Comparison of ENCODE assay signal across 8 mouse cellular contexts in the genomic region with DNA sequence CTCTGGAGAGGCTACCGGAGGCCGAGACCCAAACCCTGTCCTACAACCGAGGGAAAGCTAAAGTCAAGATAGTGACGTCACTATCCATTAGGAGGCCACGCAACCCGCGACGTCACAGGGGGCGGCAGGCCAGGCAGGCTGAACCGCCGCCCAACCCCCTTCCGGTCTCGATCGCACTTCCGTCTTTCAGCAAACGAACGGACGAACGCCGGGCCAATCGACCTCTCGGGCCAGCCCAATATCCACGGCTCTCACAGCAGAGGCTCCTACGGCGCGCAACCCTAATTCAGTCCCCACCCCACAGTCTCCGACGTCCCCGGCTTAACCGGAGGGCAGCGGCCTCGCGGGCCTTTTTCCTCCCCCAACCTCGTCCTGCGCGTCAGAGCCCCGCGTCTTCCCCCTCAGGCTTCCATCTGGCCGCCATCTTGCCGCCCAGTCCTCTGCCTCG. TPM values are rescaled to one million over a fixed set of nuclear protein-coding genes. Genes with fewer than 3 reads are reported as not detected.
A peak's percentile ranks its signal among the peaks of the same experiment; 100 is the strongest.
DNase-seq lines count a peak whose midpoint lies in the region; ATAC-seq lines count a peak whose summit lies in the region.

A gene (plus strand): TSS at position 192 of the 448 bp plus-strand sequence.

- peak; percentile 85 for DNase-seq in adipocyte (ENCODE audit: low spot score)
- DNase-seq in cerebellum, postnatal 4 days (ENCODE audit: low spot score in 2 of 2) = peak; percentile 58 to 77
- DNase-seq in gastrocnemius, postnatal 10 days = peak; percentile 89
- DNase-seq in induced T-regulatory cell, adult 2 months (ENCODE audit: low read depth) = peak; percentile 95
- peak; percentile 76 to 83 for DNase-seq in left cerebral cortex, postnatal 14 days (ENCODE audit: low spot score in 2 of 2)
- peak; percentile 69 for DNase-seq in right cerebral cortex, postnatal 25 days
- DNase-seq in urinary bladder, postnatal 4 days (ENCODE audit: low spot score in 2 of 2) = peak; percentile 76 to 84

- intact Hi-C loops in left cerebral cortex, postnatal 14 days (cut with DNase I) = no loop called here

- peak; percentile 49 for ATAC-seq in megakaryocyte progenitor cell, adult 5-6 weeks (replicated peaks; ENCODE audit: poor library complexity)

RNA-seq across cellular contexts. Expression of the gene that starts here (rescaled TPM):
- total RNA-seq in gastrocnemius, postnatal 10 days (2021) = under 1 TPM; 0.19 to 0.36 TPM
- total RNA-seq in left cerebral cortex, postnatal 14 days (2021) = under 1 TPM in 1 of 2 experiments, not detected in 1; 0.37 TPM
- total RNA-seq in megakaryocyte progenitor cell, adult 5-6 weeks (2015) = not detected in 2 replicates
- 0.91 and 1.3 TPM in 2 replicates for total RNA-seq in megakaryocyte progenitor cell, adult 5-6 weeks (2017)

Comparison
In these comparisons a context has a peak if more than half of its experiments do, and no peak if none do; other contexts are left out.
1. Peak in every context shown above with its lines: DNase-seq and ATAC-seq.
2. Peak in DNase-seq in gastrocnemius, postnatal 10 days; RNA of the gene not detected or under 1 TPM.
3. Peak in DNase-seq in left cerebral cortex, postnatal 14 days; RNA of the gene not detected or under 1 TPM.